Mouse (Mus musculus): ENCODE results near the gene Gm8978.
"Not testable (repeated sequence)": the region's sequence is repeated elsewhere in the genome, so short reads cannot be mapped to it uniquely, and the experiment has no call there.

Gene Gm8978

DNA sequence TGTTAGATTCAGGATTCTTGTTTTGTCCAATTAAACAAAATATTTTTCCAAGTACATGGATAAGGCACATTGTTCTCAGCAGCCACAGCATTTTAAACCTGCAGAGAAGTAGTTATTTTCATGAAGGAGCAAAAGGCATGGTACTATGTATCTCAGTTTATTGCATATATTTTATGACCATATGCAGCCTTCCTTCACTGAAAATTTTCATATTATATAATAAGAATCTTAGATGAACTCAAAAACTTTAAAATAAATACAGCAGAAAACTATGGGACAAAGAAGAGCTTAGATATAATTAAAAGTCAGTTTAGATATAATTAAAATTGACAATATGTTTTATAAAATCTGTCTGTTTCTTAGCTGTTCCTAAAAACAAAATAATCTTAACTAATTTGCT, at the start of gene Gm8978:
TSS of gene Gm8978 (minus strand) at position 101 of the 400 bp plus-strand sequence.
- DNase-seq (ENCODE audit: low spot score) = not testable (repeated sequence)

DNA sequence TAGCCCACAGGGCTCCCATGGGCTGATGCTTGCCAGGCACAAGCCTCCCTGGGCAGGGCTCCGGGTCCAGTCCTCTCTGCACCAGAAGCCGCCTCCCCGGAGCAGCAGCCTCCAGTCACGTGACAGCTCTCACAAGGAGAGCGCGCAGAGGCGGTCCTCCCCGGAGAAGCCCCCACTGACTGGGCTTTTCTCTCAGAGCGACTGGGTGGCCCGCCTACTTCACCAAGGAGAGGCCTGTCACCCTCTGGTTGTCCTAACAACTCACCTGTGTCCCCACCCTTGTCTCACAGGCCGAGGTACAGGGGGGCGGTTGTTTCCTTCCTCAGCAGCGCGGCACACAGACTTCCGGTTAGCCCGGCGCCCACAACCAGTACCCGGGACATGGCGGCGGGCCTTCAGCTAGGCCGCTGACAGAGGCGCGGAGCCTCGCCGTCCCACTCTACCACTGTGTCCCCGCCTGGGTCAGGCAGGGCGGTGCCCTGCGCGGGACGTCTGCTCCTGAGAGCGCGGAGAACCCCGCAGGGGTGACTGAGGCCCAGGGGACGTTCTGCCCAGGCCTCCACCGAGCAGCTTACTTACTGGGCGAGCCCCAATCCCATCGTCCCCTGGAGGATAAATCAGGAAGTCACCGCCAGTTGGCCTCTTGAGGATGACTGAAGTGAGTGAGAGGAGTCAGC, 35.3 kb downstream of the Gm8978 start:
- DNase-seq (ENCODE audit: low spot score) = not testable (repeated sequence)

DNA sequence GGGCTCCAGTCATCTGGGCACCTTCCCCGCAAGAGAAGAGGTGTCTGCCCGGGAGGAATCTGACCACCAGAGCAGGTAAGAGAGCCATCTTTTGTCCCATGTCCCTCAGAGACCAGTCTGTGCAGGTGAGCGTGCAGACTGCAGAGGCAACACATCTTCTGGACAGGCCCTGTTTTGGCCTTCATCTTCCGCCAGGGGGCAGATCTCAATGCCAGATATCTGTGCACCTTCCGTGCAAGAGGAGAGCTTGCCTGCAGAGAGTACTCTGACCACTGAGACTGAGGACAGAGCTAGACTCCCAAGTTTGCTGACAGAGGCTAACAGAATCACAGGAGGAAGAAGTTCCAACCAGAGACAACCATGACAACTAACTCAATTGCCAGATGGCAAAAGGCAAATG, 56.5 kb downstream of the Gm8978 start:
- DNase-seq (ENCODE audit: low spot score) = not testable (repeated sequence)
